Mouse (Mus musculus) ovary, postnatal 36 days (tissue): ENCODE measurements around the gene Myb.

ENCODE experiments used
- DNase-seq: peaks from one replicate; pipeline ENCODE4 v3.0.0; 2022; ENCODE audit warnings: low spot score, mixed read lengths

Gene Myb

DNA sequence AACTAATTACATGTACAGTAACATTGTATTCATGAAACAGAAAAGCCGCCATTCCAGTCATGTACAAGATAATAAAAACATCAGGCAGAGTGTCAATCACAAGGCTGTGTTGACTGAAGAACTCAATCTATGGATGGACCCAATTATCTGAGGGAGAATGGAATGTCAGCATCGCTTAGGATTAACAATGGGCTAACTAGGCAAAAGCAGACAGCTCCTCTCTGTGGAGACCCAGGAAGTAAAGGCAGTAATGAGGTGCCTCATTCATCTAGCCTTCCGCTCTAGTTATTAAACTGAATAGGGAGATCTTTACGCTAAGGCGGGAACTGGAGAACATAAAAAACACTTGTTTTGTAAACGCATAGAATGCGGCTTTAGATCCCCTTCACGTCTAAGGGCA, 78.3 kb downstream of the Myb start:
- DNase-seq: no peak

DNA sequence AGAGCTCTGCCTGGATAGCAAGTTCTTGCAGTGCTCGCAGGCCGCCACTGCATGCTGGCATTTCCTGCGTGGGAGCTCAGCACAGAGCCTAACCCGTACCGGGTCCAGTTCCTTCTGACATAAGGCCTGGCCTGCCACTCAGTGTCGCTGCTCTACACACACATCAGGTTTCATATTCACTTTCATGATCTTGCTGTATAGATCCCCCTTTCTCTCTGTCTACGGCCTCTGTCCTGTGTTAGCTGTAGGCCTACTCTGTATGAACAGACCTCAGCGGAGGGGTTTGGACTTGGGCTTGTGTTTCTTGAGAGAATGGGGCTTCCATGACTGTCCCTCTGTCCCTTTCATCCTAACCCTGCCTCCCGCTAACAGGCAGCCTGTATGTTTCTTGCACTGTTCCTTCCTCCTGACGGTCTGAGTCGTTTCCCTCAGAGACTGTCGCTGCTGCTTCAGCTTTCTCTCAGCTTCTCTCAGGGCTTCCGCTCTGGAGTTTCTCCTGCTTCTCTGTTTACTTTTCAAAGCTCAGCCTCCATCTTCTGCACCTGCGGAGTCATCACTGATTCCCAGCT, 83.5 kb downstream of the Myb start:
- DNase-seq: no peak

GRCm38 (mm10) chr10:21076731-21077130, 84.1 kb downstream of the Myb start:
- DNase-seq: no peak

DNA sequence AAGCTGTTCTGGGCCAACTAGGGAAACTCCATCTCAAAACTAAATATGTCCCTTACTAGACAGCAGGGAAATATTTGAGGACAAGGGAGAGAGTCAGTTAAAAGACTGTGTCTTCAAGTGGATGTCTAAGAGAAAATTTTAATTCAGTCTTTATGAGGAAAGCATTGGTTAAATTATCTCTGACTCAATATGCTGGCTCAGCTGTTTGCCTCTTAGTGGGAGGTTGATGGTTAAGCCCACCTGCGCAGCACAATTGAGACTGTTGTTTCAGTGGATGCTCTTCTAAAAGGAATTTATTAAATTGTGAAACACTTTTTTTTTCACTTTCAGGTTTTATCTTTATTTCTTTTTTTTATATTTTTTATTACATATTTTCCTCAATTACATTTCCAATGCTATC, 84.6 kb downstream of the Myb start:
- no peak for DNase-seq
